Mouse (Mus musculus): ENCODE results near the gene Gk. TPM values are rescaled to one million over a fixed set of nuclear protein-coding genes. Genes with fewer than 3 reads are reported as not detected.

The Gk gene
- polyA plus RNA-seq, 1 experiment from 2014 or later, result 7.1 TPM

DNA sequence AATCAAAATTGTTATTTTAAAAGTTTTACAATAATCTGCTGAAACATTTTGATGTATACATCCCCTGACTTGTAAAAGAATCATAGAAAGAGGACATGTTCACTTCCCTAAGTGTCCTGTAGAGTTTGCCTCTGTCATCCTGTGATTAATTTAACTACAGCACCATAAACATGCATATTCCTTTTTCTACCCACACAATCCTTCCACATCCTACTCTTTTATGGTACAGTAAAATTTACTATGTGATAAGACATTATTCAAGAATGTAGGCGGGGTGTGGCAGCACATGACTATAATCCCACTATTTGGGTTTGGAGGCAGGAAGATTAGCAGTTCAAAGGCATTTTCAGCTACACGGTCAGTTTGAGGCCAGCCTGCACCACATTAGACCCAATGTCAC lies 8.0 kb downstream of the Gk start:
- no peaks in the 10 kb centered on the region for H3K9me3 ChIP-seq (ENCODE audit: control insufficient read depth, low read length)
- whole genome bisulfite sequencing, result 74% methylated on average over 2 of the region's 2 CpGs
- H3K27ac ChIP-seq (ENCODE audit: low read depth, low read length), result no peak overlapping the region
- no peaks in the 10 kb centered on the region for H3K4me1 ChIP-seq (replicated peaks; ENCODE audit: control insufficient read depth, insufficient read depth, low read length)
- H3K9ac ChIP-seq (ENCODE audit: low read depth, low read length), result no peak overlapping the region
- DNase-seq (ENCODE audit: low spot score) (no peak), ATAC-seq (replicated peaks; ENCODE audit: low FRiP score) (no peak)
- H3K4me3 ChIP-seq (ENCODE audit: low read depth, low read length), result no peak overlapping the region
- no peaks in the 10 kb centered on the region for H3K27me3 ChIP-seq (replicated peaks; ENCODE audit: control insufficient read depth, insufficient read depth, low read length)
- no peak overlapping the region for H3K4me2 ChIP-seq
- H3K36me3 ChIP-seq (ENCODE audit: control insufficient read depth, insufficient read depth, low read length), result no peaks in the 10 kb centered on the region

GRCm38 (mm10) chrX:85756005-85756404 lies 20.6 kb downstream of the Gk start:
- Histone ChIP-seq H3K27me3 (replicated peaks; ENCODE audit: control insufficient read depth, insufficient read depth, low read length) (no peaks in the 10 kb centered on the region), H3K4me1 (replicated peaks; ENCODE audit: control insufficient read depth, insufficient read depth, low read length) (no peaks in the 10 kb centered on the region), H3K27ac (ENCODE audit: low read depth, low read length) (no peak overlapping the region), H3K4me3 (ENCODE audit: low read depth, low read length) (no peak overlapping the region), H3K4me2 (no peak overlapping the region), H3K36me3 (ENCODE audit: control insufficient read depth, insufficient read depth, low read length) (no peaks in the 10 kb centered on the region), H3K9ac (ENCODE audit: low read depth, low read length) (no peak overlapping the region), H3K9me3 (ENCODE audit: control insufficient read depth, low read length) (no peaks in the 10 kb centered on the region)
- DNase-seq (ENCODE audit: low spot score) (no peak), ATAC-seq (replicated peaks; ENCODE audit: low FRiP score) (no peak)
- WGBS, result 71% methylated on average over 3 of the region's 3 CpGs

- Histone ChIP-seq H3K27me3 (replicated peaks; ENCODE audit: control insufficient read depth, insufficient read depth, low read length) (no peaks in the 10 kb centered on the region), H3K27ac (ENCODE audit: low read depth, low read length) (no peak overlapping the region), H3K36me3 (ENCODE audit: control insufficient read depth, insufficient read depth, low read length) (no peaks in the 10 kb centered on the region), H3K9ac (ENCODE audit: low read depth, low read length) (no peak overlapping the region), H3K4me2 (no peak overlapping the region), H3K4me1 (replicated peaks; ENCODE audit: control insufficient read depth, insufficient read depth, low read length) (no peaks in the 10 kb centered on the region), H3K9me3 (ENCODE audit: control insufficient read depth, low read length) (no peaks in the 10 kb centered on the region), H3K4me3 (ENCODE audit: low read depth, low read length) (no peak overlapping the region)
- no peak for ATAC-seq (replicated peaks; ENCODE audit: low FRiP score)
- 88% methylated on average over 3 of the region's 3 CpGs for WGBS
- no peak for DNase-seq (ENCODE audit: low spot score)
Measured at GRCm38 (mm10) chrX:85743837-85744236, 32.8 kb downstream of the Gk start.

DNA sequence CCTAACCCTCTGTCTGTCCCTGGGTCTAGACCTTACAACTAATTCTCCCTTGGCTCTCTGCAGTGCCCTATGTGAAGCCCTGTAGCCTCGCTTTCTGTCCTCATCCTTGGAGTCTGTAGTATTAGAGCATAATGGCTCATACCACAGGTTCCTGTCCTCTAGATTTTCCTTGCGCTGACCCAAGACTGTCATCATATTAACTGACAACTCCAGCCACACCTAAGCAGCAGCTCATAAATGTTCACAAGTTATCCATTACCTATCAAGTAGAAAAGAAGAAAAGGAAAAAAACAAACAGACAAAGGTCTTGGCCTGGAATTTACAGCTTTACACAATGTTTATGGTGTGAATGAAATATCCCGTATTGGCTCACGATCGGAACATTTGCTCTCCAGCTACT lies 43.4 kb downstream of the Gk start:
- WGBS, result 93% methylated on average over 5 of the region's 5 CpGs
- DNase-seq (ENCODE audit: low spot score) (no peak), ATAC-seq (replicated peaks; ENCODE audit: low FRiP score) (no peak)
- H3K9me3 ChIP-seq (ENCODE audit: control insufficient read depth, low read length), result no peaks in the 10 kb centered on the region
- H3K27ac ChIP-seq (ENCODE audit: low read depth, low read length), result no peak overlapping the region
- no peaks in the 10 kb centered on the region for H3K36me3 ChIP-seq (ENCODE audit: control insufficient read depth, insufficient read depth, low read length)
- no peak overlapping the region for H3K4me2 ChIP-seq
- no peaks in the 10 kb centered on the region for H3K27me3 ChIP-seq (replicated peaks; ENCODE audit: control insufficient read depth, insufficient read depth, low read length)
- no peak overlapping the region for H3K9ac ChIP-seq (ENCODE audit: low read depth, low read length)
- H3K4me1 ChIP-seq (replicated peaks; ENCODE audit: control insufficient read depth, insufficient read depth, low read length), result no peaks in the 10 kb centered on the region
- H3K4me3 ChIP-seq (ENCODE audit: low read depth, low read length), result no peak overlapping the region

DNA sequence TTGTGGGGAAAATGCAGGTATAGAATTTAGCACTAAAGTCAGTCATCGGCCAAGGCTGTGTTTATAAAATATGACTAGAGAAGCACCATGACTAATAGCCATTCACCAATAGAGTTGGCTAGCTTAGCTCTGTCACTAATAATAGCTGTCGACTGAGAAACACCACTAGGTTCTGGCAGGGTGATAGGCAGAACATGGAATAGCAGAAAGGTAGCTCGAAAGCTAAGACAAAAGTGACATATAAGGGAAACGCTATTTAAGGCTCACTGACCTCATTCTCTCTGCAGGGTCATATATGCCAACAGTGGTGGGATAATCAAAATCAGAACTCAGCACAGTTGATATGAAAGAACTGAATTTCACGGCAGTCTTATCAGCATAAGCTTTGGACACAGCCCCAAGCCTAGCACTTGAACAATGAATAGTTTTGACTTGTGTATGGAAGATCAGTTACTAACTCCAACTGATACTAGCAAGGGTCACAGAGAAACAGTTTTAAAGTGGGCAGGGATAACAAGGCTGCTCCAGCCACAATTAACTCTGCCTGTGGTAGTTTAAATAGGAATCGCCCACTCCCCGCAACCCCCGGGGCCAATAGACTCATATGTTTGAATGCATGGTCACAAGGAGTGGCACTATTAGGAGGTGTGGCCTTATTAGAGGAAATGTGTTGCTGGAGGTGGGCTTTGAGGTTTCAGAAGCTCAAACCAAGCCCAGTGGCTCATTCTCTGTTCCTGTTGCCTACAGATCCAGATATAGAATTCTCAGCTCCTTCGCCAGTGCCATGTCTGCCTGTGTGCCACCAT lies 45.3 kb downstream of the Gk start:
- ATAC-seq (replicated peaks; ENCODE audit: low FRiP score), result no peak

GRCm38 (mm10) chrX:85721226-85721625 lies 55.4 kb downstream of the Gk start:
- H3K9me3 ChIP-seq (ENCODE audit: control insufficient read depth, low read length), result no peaks in the 10 kb centered on the region
- H3K36me3 ChIP-seq (ENCODE audit: control insufficient read depth, insufficient read depth, low read length), result no peaks in the 10 kb centered on the region
- no peak overlapping the region for H3K4me3 ChIP-seq (ENCODE audit: low read depth, low read length)
- no peak for DNase-seq (ENCODE audit: low spot score)
- H3K4me2 ChIP-seq, result no peak overlapping the region
- H3K27ac ChIP-seq (ENCODE audit: low read depth, low read length), result no peak overlapping the region
- no peak for ATAC-seq (replicated peaks; ENCODE audit: low FRiP score)
- H3K9ac ChIP-seq (ENCODE audit: low read depth, low read length), result no peak overlapping the region
- no peaks in the 10 kb centered on the region for H3K27me3 ChIP-seq (replicated peaks; ENCODE audit: control insufficient read depth, insufficient read depth, low read length)
- H3K4me1 ChIP-seq (replicated peaks; ENCODE audit: control insufficient read depth, insufficient read depth, low read length), result no peaks in the 10 kb centered on the region

More for the DNA sequence above, 45.3 kb downstream of the Gk start:
- WGBS, result 91% methylated on average over 9 of the region's 9 CpGs
- Histone ChIP-seq H3K27ac (ENCODE audit: low read depth, low read length) (no peak overlapping the region), H3K4me1 (replicated peaks; ENCODE audit: control insufficient read depth, insufficient read depth, low read length) (no peaks in the 10 kb centered on the region), H3K4me3 (ENCODE audit: low read depth, low read length) (no peak overlapping the region), H3K9me3 (ENCODE audit: control insufficient read depth, low read length) (no peaks in the 10 kb centered on the region), H3K4me2 (no peak overlapping the region), H3K27me3 (replicated peaks; ENCODE audit: control insufficient read depth, insufficient read depth, low read length) (no peaks in the 10 kb centered on the region), H3K9ac (ENCODE audit: low read depth, low read length) (no peak overlapping the region), H3K36me3 (ENCODE audit: control insufficient read depth, insufficient read depth, low read length) (no peaks in the 10 kb centered on the region)
- no peak for DNase-seq (ENCODE audit: low spot score)

- H3K4me1 ChIP-seq (replicated peaks; ENCODE audit: control insufficient read depth, insufficient read depth, low read length), result no peaks in the 10 kb centered on the region
- H3K9ac ChIP-seq (ENCODE audit: low read depth, low read length), result no peak overlapping the region
- H3K4me3 ChIP-seq (ENCODE audit: low read depth, low read length), result no peak overlapping the region
- no peak overlapping the region for H3K4me2 ChIP-seq
- no peak overlapping the region for H3K27ac ChIP-seq (ENCODE audit: low read depth, low read length)
- 69% methylated on average over 3 of the region's 3 CpGs for WGBS
- no peak for DNase-seq (ENCODE audit: low spot score)
- no peaks in the 10 kb centered on the region for H3K36me3 ChIP-seq (ENCODE audit: control insufficient read depth, insufficient read depth, low read length)
- no peak for ATAC-seq (replicated peaks; ENCODE audit: low FRiP score)
- no peaks in the 10 kb centered on the region for H3K9me3 ChIP-seq (ENCODE audit: control insufficient read depth, low read length)
- H3K27me3 ChIP-seq (replicated peaks; ENCODE audit: control insufficient read depth, insufficient read depth, low read length), result no peaks in the 10 kb centered on the region
Measured at GRCm38 (mm10) chrX:85710399-85710798, 66.2 kb downstream of the Gk start.

DNA sequence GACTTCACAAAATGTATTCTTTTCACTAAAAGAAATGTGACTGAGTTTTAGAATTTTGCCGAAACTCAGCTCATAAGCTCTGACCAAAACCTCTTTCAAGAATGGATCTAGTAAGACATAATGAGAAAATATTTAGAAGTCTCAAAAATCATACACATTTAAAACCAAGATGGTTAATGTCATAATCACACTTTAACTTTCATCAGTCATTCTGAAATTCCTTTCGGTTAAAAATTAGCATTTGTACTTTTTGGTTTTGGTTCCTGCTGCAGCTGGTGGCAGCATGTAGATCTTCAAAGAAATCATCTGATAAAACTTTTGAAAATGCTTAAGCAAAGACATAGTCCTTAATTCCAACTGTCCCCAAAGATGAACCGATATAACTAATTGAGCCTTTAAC lies 70.9 kb downstream of the Gk start:
- Histone ChIP-seq H3K36me3 (ENCODE audit: control insufficient read depth, insufficient read depth, low read length) (no peaks in the 10 kb centered on the region), H3K4me3 (ENCODE audit: low read depth, low read length) (no peak overlapping the region), H3K4me2 (no peak overlapping the region), H3K27ac (ENCODE audit: low read depth, low read length) (no peak overlapping the region), H3K27me3 (replicated peaks; ENCODE audit: control insufficient read depth, insufficient read depth, low read length) (no peaks in the 10 kb centered on the region), H3K4me1 (replicated peaks; ENCODE audit: control insufficient read depth, insufficient read depth, low read length) (no peaks in the 10 kb centered on the region), H3K9ac (ENCODE audit: low read depth, low read length) (no peak overlapping the region), H3K9me3 (ENCODE audit: control insufficient read depth, low read length) (no peaks in the 10 kb centered on the region)
- 94% methylated on average over 3 of the region's 3 CpGs for WGBS
- no peak for ATAC-seq (replicated peaks; ENCODE audit: low FRiP score)
- no peak for DNase-seq (ENCODE audit: low spot score)

GRCm38 (mm10) chrX:85683723-85684122 lies 92.9 kb downstream of the Gk start:
- Histone ChIP-seq H3K27me3 (replicated peaks; ENCODE audit: control insufficient read depth, insufficient read depth, low read length) (no peaks in the 10 kb centered on the region), H3K4me1 (replicated peaks; ENCODE audit: control insufficient read depth, insufficient read depth, low read length) (no peaks in the 10 kb centered on the region), H3K4me2 (no peak overlapping the region), H3K9me3 (ENCODE audit: control insufficient read depth, low read length) (no peaks in the 10 kb centered on the region), H3K36me3 (ENCODE audit: control insufficient read depth, insufficient read depth, low read length) (no peaks in the 10 kb centered on the region), H3K9ac (ENCODE audit: low read depth, low read length) (no peak overlapping the region), H3K4me3 (ENCODE audit: low read depth, low read length) (no peak overlapping the region), H3K27ac (ENCODE audit: low read depth, low read length) (no peak overlapping the region)
- DNase-seq (ENCODE audit: low spot score) (no peak), ATAC-seq (replicated peaks; ENCODE audit: low FRiP score) (no peak)
- 53% methylated on average over 2 of the region's 2 CpGs for WGBS
